12 mouse cellular contexts compared by ENCODE assay signal in the genomic region with DNA sequence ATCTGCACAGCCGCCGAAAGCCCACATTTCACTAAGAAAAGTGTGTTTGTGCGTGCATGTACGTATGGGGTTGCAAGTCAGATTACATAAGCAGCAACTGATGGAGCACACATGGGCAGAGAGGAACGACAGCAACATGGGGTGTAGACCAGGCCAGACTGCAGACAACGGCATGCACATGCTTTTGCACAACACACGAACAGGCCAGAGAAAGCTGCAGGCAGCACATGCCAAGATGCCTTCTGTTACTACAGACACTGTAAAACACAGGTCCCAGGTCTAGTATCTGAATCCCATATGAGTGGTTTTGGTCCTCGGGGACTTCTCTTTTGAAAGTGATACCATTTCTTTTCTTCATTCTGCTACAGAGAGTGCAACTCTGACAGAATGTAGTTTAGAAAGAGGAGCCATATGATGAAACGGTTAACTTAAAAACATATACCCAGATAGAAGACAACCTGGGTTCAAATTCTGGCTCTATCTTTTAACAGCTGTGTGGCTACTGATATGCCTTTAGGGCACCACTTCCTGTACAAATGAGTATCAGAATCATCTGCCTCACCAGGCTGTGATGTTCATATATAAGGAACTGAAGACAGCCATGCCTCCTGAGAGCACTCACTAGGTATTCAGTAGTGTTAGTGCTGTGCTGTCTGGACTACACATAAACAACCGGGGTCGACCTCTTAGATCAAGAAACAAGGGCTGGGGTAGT. TPM values are rescaled to one million over a fixed set of nuclear protein-coding genes. Genes with fewer than 3 reads are reported as not detected.
DNase-seq lines count a peak whose midpoint lies in the region; ATAC-seq and TF ChIP-seq lines count a peak whose summit lies in the region.
"Had no signal": no experiment of that assay in that cellular context is flagged by ENCODE, and none has a peak within 500 bp of the region (broad histone marks: within the 10 kb centered on the region; RNA-seq: fewer than 3 reads in every experiment).

No protein-coding gene starts in this region.

- no peaks in the 10 kb centered on the region for H3K36me3 ChIP-seq in heart, embryonic 10.5 days
- H3K36me3 ChIP-seq in G1E (replicated peaks): peaks cover 2% of the 10 kb centered on the region
- H3K36me3 ChIP-seq in embryonic facial prominence, embryonic 10.5 days (replicated peaks): peaks cover 22% of the 10 kb centered on the region
- H3K36me3 ChIP-seq in lung, postnatal 0 days (ENCODE audit: insufficient read depth, low read length): no peaks in the 10 kb centered on the region
- H3K36me3 ChIP-seq: kidney, embryonic 15.5 days had no signal

- H3K9ac ChIP-seq in lung, postnatal 0 days (replicated peaks; ENCODE audit: low read depth): no peak overlapping the region
- H3K9ac ChIP-seq: kidney, embryonic 15.5 days had no signal

- H3K4me2 ChIP-seq in lung, postnatal 0 days (replicated peaks; ENCODE audit: low read depth, low read length): no peak overlapping the region
- H3K4me2 ChIP-seq: kidney, embryonic 15.5 days had no signal

- no peak overlapping the region for H3K4me3 ChIP-seq in heart, embryonic 10.5 days
- H3K4me3 ChIP-seq in G1E (ENCODE audit: low read depth, low read length): peak overlapping the region; percentile 15; the same call in 1 of the 2 replicates
- H3K4me3 ChIP-seq in embryonic facial prominence, embryonic 10.5 days: no peak overlapping the region
- no peak overlapping the region for H3K4me3 ChIP-seq in lung, postnatal 0 days (ENCODE audit: low read depth, low read length)
- H3K4me3 ChIP-seq: kidney, embryonic 15.5 days had no signal

- no peak for TF ChIP-seq EP300 in lung, postnatal 0 days (IDR thresholded peaks at IDR 0.05)

- peaks cover 44% of the 10 kb centered on the region for H3K4me1 ChIP-seq in heart, embryonic 10.5 days
- H3K4me1 ChIP-seq in G1E (ENCODE audit: insufficient read depth, low read depth, low read length): 0 out of 2 replicates have a peak, but pooled peaks cover 2% of the 10 kb centered on the region
- peaks cover 67% of the 10 kb centered on the region for H3K4me1 ChIP-seq in embryonic facial prominence, embryonic 10.5 days
- peaks cover 4% of the 10 kb centered on the region; the same call in 1 of the 2 replicates for H3K4me1 ChIP-seq in lung, postnatal 0 days (ENCODE audit: insufficient read depth, low read depth, low read length)

- no peak for TF ChIP-seq CTCF in G1E (IDR thresholded peaks at IDR 0.05; ENCODE audit: low read depth, low read length)
- TF ChIP-seq CTCF in lung, postnatal 0 days (IDR thresholded peaks at IDR 0.05): no peak

- H3K9me3 ChIP-seq in heart, embryonic 10.5 days: no peaks in the 10 kb centered on the region
- no peaks in the 10 kb centered on the region for H3K9me3 ChIP-seq in G1E (replicated peaks)
- no peaks in the 10 kb centered on the region for H3K9me3 ChIP-seq in embryonic facial prominence, embryonic 10.5 days
- no peaks in the 10 kb centered on the region for H3K9me3 ChIP-seq in lung, postnatal 0 days (ENCODE audit: low read length)
- H3K9me3 ChIP-seq: kidney, embryonic 15.5 days had no signal

- WGBS in heart, embryonic 10.5 days: 79% methylated on average over 11 of the region's 11 CpGs
- WGBS in embryonic facial prominence, embryonic 10.5 days: 76% methylated on average over 11 of the region's 11 CpGs
- 59% methylated on average over 11 of the region's 11 CpGs for WGBS in lung, postnatal 0 days

- H3K27me3 ChIP-seq in heart, embryonic 10.5 days (ENCODE audit: insufficient read depth, poor library complexity, severe bottlenecking): no peaks in the 10 kb centered on the region
- peaks cover 3% of the 10 kb centered on the region; the same call in 1 of the 2 replicates for H3K27me3 ChIP-seq in G1E (ENCODE audit: insufficient read depth, low read length)
- H3K27me3 ChIP-seq in embryonic facial prominence, embryonic 10.5 days (replicated peaks; ENCODE audit: low read depth, poor library complexity, severe bottlenecking): no peaks in the 10 kb centered on the region
- no peaks in the 10 kb centered on the region for H3K27me3 ChIP-seq in lung, postnatal 0 days (replicated peaks; ENCODE audit: insufficient read depth, low read length)
- H3K27me3 ChIP-seq: kidney, embryonic 15.5 days had no signal

- ATAC-seq in G1E (ENCODE audit: extremely low read depth, insufficient number of reproducible peaks, low FRiP score, poor library complexity, severe bottlenecking): peak; percentile 49; the same call in 1 of the 2 replicates
- no peak for ATAC-seq in lung, postnatal 0 days
- no peak for ATAC-seq in inflammation-experienced regulatory T-cells, adult 6 months

- H3K27ac ChIP-seq in heart, embryonic 10.5 days: peak overlapping the region; percentile 19; the same call in 1 of the 2 replicates
- H3K27ac ChIP-seq in embryonic facial prominence, embryonic 10.5 days (replicated peaks): peak overlapping the region; percentile 21; the same call in 1 of the 2 replicates
- H3K27ac ChIP-seq in lung, postnatal 0 days (ENCODE audit: low read length): no peak overlapping the region
- H3K27ac ChIP-seq: kidney, embryonic 15.5 days; macrophage had no signal

- no peak for DNase-seq in heart, embryonic 10.5 days (ENCODE audit: low spot score)
- no peak for DNase-seq in heart, adult 8-10 months (ENCODE audit: low spot score)
- DNase-seq in G1E (ENCODE audit: low spot score): no peak
- no peak for DNase-seq in embryonic facial prominence, embryonic 10.5 days (ENCODE audit: low spot score)
- DNase-seq in layer of hippocampus, postnatal 36 days: peak; percentile 40 to 41
- DNase-seq in lung, postnatal 0 days (ENCODE audit: low spot score): no peak
- DNase-seq in urinary bladder, adult 18-20 months (ENCODE audit: low spot score in 2 of 2): no peak
- DNase-seq: adrenal gland, adult 8-10 months; thymus, postnatal 14 days had no signal

RNA-seq across cellular contexts. Expression of gene Angptl1, which starts 3.4 kb away (rescaled TPM):
- 0.79 and 1.9 TPM in 2 replicates for polyA plus RNA-seq in heart, embryonic 10.5 days (2016; fragmentation: Nextera tagmentation; extraction: Ambion mirVana)
- 1 to 10 TPM; 2.7 to 4.6 (median 3.0) TPM for total RNA-seq in heart, adult 8-10 months (2022)
- not detected in 2 replicates for total RNA-seq in G1E (2014; fragmentation: Nextera tagmentation)
- 0.12 and 0.22 TPM in 2 replicates for total RNA-seq in G1E (2017)
- polyA plus RNA-seq in G1E (2012): not detected in 2 replicates
- 4.3 and 5.6 TPM in 2 replicates for polyA plus RNA-seq in embryonic facial prominence, embryonic 10.5 days (2016; fragmentation: Nextera tagmentation; extraction: Ambion mirVana)
- total RNA-seq in layer of hippocampus, postnatal 36 days (2021): 1 to 10 TPM in 1 of 2 experiments, under 1 TPM in 1; 0.75 to 1.1 TPM
- 0.68 and 0.85 TPM in 2 replicates for polyA plus RNA-seq in lung, postnatal 0 days (2015; fragmentation: Nextera tagmentation; extraction: Ambion mirVana)
- polyA plus RNA-seq in inflammation-experienced regulatory T-cells, adult 6 months (2017; shearing (Covaris generic)): 1 to 10 TPM in 2 of 3 experiments, under 1 TPM in 1; 0.50 to 1.9 (median 1.6) TPM
- polyA plus RNA-seq: macrophage had no signal

Comparison
In these comparisons a context has a peak if more than half of its experiments do, and no peak if none do; other contexts are left out.
1. DNase-seq: peak in layer of hippocampus, postnatal 36 days (2 of 2); none in heart, embryonic 10.5 days (single experiment), heart, adult 8-10 months (single experiment), G1E (single experiment), embryonic facial prominence, embryonic 10.5 days (single experiment), lung, postnatal 0 days (single experiment) and urinary bladder, adult 18-20 months (0 of 2).